Mouse (Mus musculus): ENCODE data around the gene Phkg1. TPM values are rescaled to one million over a fixed set of nuclear protein-coding genes. Genes with fewer than 3 reads are reported as not detected.
A peak's percentile ranks its signal among the peaks of the same experiment; 100 is the strongest.
"Not testable (repeated sequence)": the region's sequence is repeated elsewhere in the genome, so short reads cannot be mapped to it uniquely, and the experiment has no call there.

The Phkg1 gene
- polyA plus RNA-seq (2016; fragmentation: Nextera tagmentation; extraction: Ambion mirVana): 0.14 and 0.24 TPM in 2 replicates

- 95% methylated on average over 1 of the region's 1 CpGs for WGBS
- Histone ChIP-seq H3K4me3 (no peak within 1 kb of the TSS), H3K4me1 (peaks cover 10% of the 10 kb centered on the region; the same call in 1 of the 2 replicates), H3K27me3 (no peaks in the 10 kb centered on the region), H3K9ac (no peak within 1 kb of the TSS), H3K36me3 (peaks cover 10% of the 10 kb centered on the region), H3K9me3 (no peaks in the 10 kb centered on the region), H3K27ac (no peak within 1 kb of the TSS), H3K4me2 (replicated peaks) (no peak within 1 kb of the TSS)
- ATAC-seq (ENCODE audit: insufficient number of reproducible peaks, insufficient read depth, low FRiP score, low TSS enrichment): no peak
These were observed at the start of gene Phkg1 for GRCm38 (mm10) chr5:129898449-129898848. Phkg1 (minus strand) TSS chr5:129898549.

GRCm38 (mm10) chr5:129947528-129948033 lies 49.2 kb upstream of the Phkg1 start:
- Histone ChIP-seq H3K9me3 (no peaks in the 10 kb centered on the region), H3K4me1 (peaks cover 2% of the 10 kb centered on the region; the same call in 1 of the 2 replicates), H3K4me3 (no peak overlapping the region), H3K27ac (no peak overlapping the region), H3K36me3 (peaks cover 9% of the 10 kb centered on the region; the same call in 1 of the 2 replicates), H3K27me3 (no peaks in the 10 kb centered on the region), H3K9ac (no peak overlapping the region), H3K4me2 (replicated peaks) (no peak overlapping the region)
- WGBS: 94% methylated on average over 2 of the region's 2 CpGs
- no peak for ATAC-seq (ENCODE audit: insufficient number of reproducible peaks, insufficient read depth, low FRiP score, low TSS enrichment)

GRCm38 (mm10) chr5:129943402-129943801 lies 45.1 kb upstream of the Phkg1 start:
- 82% methylated on average over 1 of the region's 1 CpGs for WGBS
- no peak overlapping the region for H3K4me3 ChIP-seq
- no peak overlapping the region for H3K4me2 ChIP-seq (replicated peaks)
- no peaks in the 10 kb centered on the region for H3K27me3 ChIP-seq
- H3K36me3 ChIP-seq: peaks cover 9% of the 10 kb centered on the region; the same call in 1 of the 2 replicates
- H3K9ac ChIP-seq: no peak overlapping the region
- no peaks in the 10 kb centered on the region for H3K9me3 ChIP-seq
- peaks cover 2% of the 10 kb centered on the region; the same call in 1 of the 2 replicates for H3K4me1 ChIP-seq
- ATAC-seq (ENCODE audit: insufficient number of reproducible peaks, insufficient read depth, low FRiP score, low TSS enrichment): no peak
- H3K27ac ChIP-seq: no peak overlapping the region

GRCm38 (mm10) chr5:129942073-129942939 lies 44.0 kb upstream of the Phkg1 start:
- H3K9ac ChIP-seq: peak overlapping the region; percentile 90
- H3K4me3 ChIP-seq: peak overlapping the region; percentile 91
- H3K9me3 ChIP-seq, H3K4me1 ChIP-seq, H3K36me3 ChIP-seq, H3K27me3 ChIP-seq: not testable (repeated sequence)
- peak overlapping the region; percentile 72 for H3K27ac ChIP-seq
- WGBS: 0% methylated on average over 45 of the region's 82 CpGs
- peak; percentile 60 for ATAC-seq (ENCODE audit: insufficient number of reproducible peaks, insufficient read depth, low FRiP score, low TSS enrichment)
- peak overlapping the region; percentile 79 for H3K4me2 ChIP-seq (replicated peaks)

GRCm38 (mm10) chr5:129941495-129942045 lies 43.2 kb upstream of the Phkg1 start, which contains the start of gene Vkorc1l1:
Vkorc1l1 (plus strand) TSS chr5:129941970.
- Histone ChIP-seq H3K4me2 (replicated peaks) (peak within 1 kb of the TSS; percentile 79), H3K27me3 (no peaks in the 10 kb centered on the region), H3K36me3 (peaks cover 9% of the 10 kb centered on the region; the same call in 1 of the 2 replicates), H3K4me3 (peak within 1 kb of the TSS; percentile 91), H3K4me1 (peaks cover 2% of the 10 kb centered on the region; the same call in 1 of the 2 replicates), H3K9ac (peak within 1 kb of the TSS; percentile 90), H3K9me3 (no peaks in the 10 kb centered on the region), H3K27ac (peak within 1 kb of the TSS; percentile 72)
- under 1% methylated on average over 51 of the region's 59 CpGs for WGBS
- peak; percentile 98 for ATAC-seq (ENCODE audit: insufficient number of reproducible peaks, insufficient read depth, low FRiP score, low TSS enrichment)

- H3K36me3 ChIP-seq: peaks cover 9% of the 10 kb centered on the region; the same call in 1 of the 2 replicates
- H3K27me3 ChIP-seq: no peaks in the 10 kb centered on the region
- H3K4me3 ChIP-seq: peak overlapping the region; percentile 91
- peaks cover 2% of the 10 kb centered on the region; the same call in 1 of the 2 replicates for H3K4me1 ChIP-seq
- 0 out of 2 replicates have a peak overlapping the region, but pooled peaks have one; percentile 41 for H3K27ac ChIP-seq
- peak; percentile 57; the same call in 1 of the 2 replicates for ATAC-seq (ENCODE audit: insufficient number of reproducible peaks, insufficient read depth, low FRiP score, low TSS enrichment)
- H3K9ac ChIP-seq: no peak overlapping the region
- peak overlapping the region; percentile 44 for H3K4me2 ChIP-seq (replicated peaks)
- WGBS: 8% methylated on average over 9 of the region's 9 CpGs
- no peaks in the 10 kb centered on the region for H3K9me3 ChIP-seq
These were observed 42.6 kb upstream of the Phkg1 start for GRCm38 (mm10) chr5:129940736-129941494.

GRCm38 (mm10) chr5:129940281-129940680 lies 41.9 kb upstream of the Phkg1 start:
- no peak overlapping the region for H3K27ac ChIP-seq
- ATAC-seq (ENCODE audit: insufficient number of reproducible peaks, insufficient read depth, low FRiP score, low TSS enrichment): no peak
- no peak overlapping the region for H3K4me2 ChIP-seq (replicated peaks)
- peaks cover 6% of the 10 kb centered on the region; the same call in 1 of the 2 replicates for H3K36me3 ChIP-seq
- 66% methylated on average over 2 of the region's 2 CpGs for WGBS
- H3K9me3 ChIP-seq: no peaks in the 10 kb centered on the region
- H3K27me3 ChIP-seq: no peaks in the 10 kb centered on the region
- no peak overlapping the region for H3K9ac ChIP-seq
- no peak overlapping the region for H3K4me3 ChIP-seq
- peaks cover 2% of the 10 kb centered on the region; the same call in 1 of the 2 replicates for H3K4me1 ChIP-seq

- no peak overlapping the region for H3K27ac ChIP-seq
- ATAC-seq (ENCODE audit: insufficient number of reproducible peaks, insufficient read depth, low FRiP score, low TSS enrichment): no peak
- H3K9ac ChIP-seq: no peak overlapping the region
- H3K4me1 ChIP-seq: no peaks in the 10 kb centered on the region
- 41% methylated on average over 4 of the region's 4 CpGs for WGBS
- H3K4me2 ChIP-seq (replicated peaks): no peak overlapping the region
- H3K27me3 ChIP-seq: no peaks in the 10 kb centered on the region
- no peaks in the 10 kb centered on the region for H3K9me3 ChIP-seq
- no peaks in the 10 kb centered on the region for H3K36me3 ChIP-seq
- no peak overlapping the region for H3K4me3 ChIP-seq
These were observed 38.6 kb upstream of the Phkg1 start for GRCm38 (mm10) chr5:129936941-129937340.

GRCm38 (mm10) chr5:129929924-129930855 lies 31.8 kb upstream of the Phkg1 start:
- no peaks in the 10 kb centered on the region for H3K9me3 ChIP-seq
- no peaks in the 10 kb centered on the region for H3K36me3 ChIP-seq
- no peak for ATAC-seq (ENCODE audit: insufficient number of reproducible peaks, insufficient read depth, low FRiP score, low TSS enrichment)
- H3K27me3 ChIP-seq: no peaks in the 10 kb centered on the region
- H3K9ac ChIP-seq: no peak overlapping the region
- no peak overlapping the region for H3K4me3 ChIP-seq
- 56% methylated on average over 9 of the region's 9 CpGs for WGBS
- H3K4me2 ChIP-seq (replicated peaks): no peak overlapping the region
- no peak overlapping the region for H3K27ac ChIP-seq
- no peaks in the 10 kb centered on the region for H3K4me1 ChIP-seq

GRCm38 (mm10) chr5:129925933-129926332 lies 27.6 kb upstream of the Phkg1 start:
- no peaks in the 10 kb centered on the region for H3K4me1 ChIP-seq
- H3K27me3 ChIP-seq: no peaks in the 10 kb centered on the region
- H3K27ac ChIP-seq: no peak overlapping the region
- no peak overlapping the region for H3K4me3 ChIP-seq
- ATAC-seq (ENCODE audit: insufficient number of reproducible peaks, insufficient read depth, low FRiP score, low TSS enrichment): no peak
- H3K9ac ChIP-seq: no peak overlapping the region
- H3K9me3 ChIP-seq: no peaks in the 10 kb centered on the region
- WGBS: 79% methylated on average over 5 of the region's 5 CpGs
- no peak overlapping the region for H3K4me2 ChIP-seq (replicated peaks)
- H3K36me3 ChIP-seq: no peaks in the 10 kb centered on the region

Data from embryonic facial prominence, embryonic 12.5 days (tissue).